Mouse (Mus musculus): ENCODE data around the gene Tmcc2. TPM values are rescaled to one million over a fixed set of nuclear protein-coding genes. Genes with fewer than 3 reads are reported as not detected.
A peak's percentile ranks its signal among the peaks of the same experiment; 100 is the strongest.

The Tmcc2 gene
- polyA plus RNA-seq, 2 experiments: 9.1 to 18.0 TPM

DNA sequence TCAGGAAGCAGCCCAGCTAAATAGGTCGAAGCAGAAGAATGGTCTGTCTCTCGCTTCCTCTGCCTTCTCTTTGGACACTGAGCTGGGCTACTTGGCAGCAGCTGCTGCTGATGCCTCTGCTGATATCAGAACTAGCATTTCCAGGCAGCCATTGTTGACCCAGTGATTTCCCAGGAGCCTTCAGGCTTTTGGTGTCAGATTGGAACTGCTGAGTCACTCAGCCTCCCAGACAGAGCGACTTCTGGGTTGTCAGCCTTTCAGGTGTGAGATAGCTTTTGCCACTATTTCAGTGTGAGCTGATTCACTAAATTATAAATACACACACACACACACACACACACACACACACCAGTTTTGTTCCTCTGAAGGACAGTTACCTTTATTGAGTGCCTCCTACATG, 19.6 kb upstream of the Tmcc2 start:
- Histone ChIP-seq H3K36me3 (ENCODE audit: control insufficient read depth, insufficient read depth, low read length) (no peaks in the 10 kb centered on the region), H3K4me3 (replicated peaks; ENCODE audit: low read length) (no peak overlapping the region), H3K4me2 (replicated peaks; ENCODE audit: low read depth, low read length, severe bottlenecking) (no peak overlapping the region), H3K9ac (ENCODE audit: low read depth, low read length, severe bottlenecking) (no peak overlapping the region), H3K27ac (replicated peaks; ENCODE audit: low read depth, low read length) (no peak overlapping the region), H3K9me3 (ENCODE audit: control insufficient read depth, low read length) (no peaks in the 10 kb centered on the region), H3K4me1 (ENCODE audit: control insufficient read depth, insufficient read depth, low read length) (no peaks in the 10 kb centered on the region), H3K27me3 (ENCODE audit: control insufficient read depth, insufficient read depth, low read length) (no peaks in the 10 kb centered on the region)
- WGBS: 93% methylated on average over 3 of the region's 3 CpGs
- TF ChIP-seq POLR2A (IDR thresholded peaks at IDR 0.05; ENCODE audit: borderline replicate concordance, extremely low read depth, insufficient read depth, insufficient read length): no peak
- DNase-seq (ENCODE audit: low spot score) (no peak), ATAC-seq (ENCODE audit: low FRiP score, low read depth) (no peak)

DNA sequence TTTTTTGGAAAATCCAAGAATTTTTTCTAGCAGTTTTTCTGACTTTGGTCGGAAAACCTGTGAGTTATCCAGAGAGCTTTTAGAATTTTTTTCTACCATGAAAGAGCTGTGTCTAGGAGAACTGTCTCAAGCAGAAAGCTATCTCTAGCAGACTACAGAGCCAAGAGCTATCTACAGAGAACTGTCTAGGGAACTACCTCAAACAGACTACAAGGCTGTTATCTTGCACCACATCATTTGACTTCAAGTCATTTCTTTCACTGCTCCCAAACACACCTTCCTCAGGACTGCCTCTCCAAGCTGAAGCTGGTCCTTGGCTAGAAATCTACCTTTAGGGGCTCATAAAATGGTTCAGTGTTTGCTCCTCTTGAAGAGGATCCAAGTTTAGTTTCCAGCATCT, 10.8 kb upstream of the Tmcc2 start:
- Histone ChIP-seq H3K27ac (replicated peaks; ENCODE audit: low read depth, low read length) (no peak overlapping the region), H3K9ac (ENCODE audit: low read depth, low read length, severe bottlenecking) (no peak overlapping the region), H3K9me3 (ENCODE audit: control insufficient read depth, low read length) (no peaks in the 10 kb centered on the region), H3K4me1 (ENCODE audit: control insufficient read depth, insufficient read depth, low read length) (no peaks in the 10 kb centered on the region), H3K36me3 (ENCODE audit: control insufficient read depth, insufficient read depth, low read length) (no peaks in the 10 kb centered on the region), H3K27me3 (ENCODE audit: control insufficient read depth, insufficient read depth, low read length) (no peaks in the 10 kb centered on the region), H3K4me2 (replicated peaks; ENCODE audit: low read depth, low read length, severe bottlenecking) (no peak overlapping the region), H3K4me3 (replicated peaks; ENCODE audit: low read length) (no peak overlapping the region)
- TF ChIP-seq POLR2A (IDR thresholded peaks at IDR 0.05; ENCODE audit: borderline replicate concordance, extremely low read depth, insufficient read depth, insufficient read length): no peak
- no peak for ATAC-seq (ENCODE audit: low FRiP score, low read depth)
- 97% methylated on average over 1 of the region's 1 CpGs for WGBS
- DNase-seq (ENCODE audit: low spot score): no peak

DNA sequence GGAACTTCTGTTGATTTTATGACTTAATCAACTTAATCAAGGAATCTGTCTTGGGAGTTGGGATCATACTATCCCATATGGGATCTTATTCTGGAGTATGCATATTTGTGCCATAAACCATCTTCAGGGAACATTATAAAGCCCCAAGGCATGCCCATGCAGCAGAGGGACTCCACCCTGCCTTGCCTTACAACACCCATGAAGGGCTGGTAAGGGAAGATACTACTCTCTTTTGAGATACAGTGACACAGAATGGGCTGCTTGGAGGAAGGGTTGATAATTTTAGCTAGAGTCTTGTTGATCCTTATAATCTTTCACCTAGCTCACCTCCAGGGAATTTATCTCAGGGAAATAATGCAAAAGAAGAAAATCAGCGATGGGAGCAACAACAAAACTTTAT, 9.5 kb upstream of the Tmcc2 start:
- H3K36me3 ChIP-seq (ENCODE audit: control insufficient read depth, insufficient read depth, low read length): no peaks in the 10 kb centered on the region
- no peak for TF ChIP-seq POLR2A (IDR thresholded peaks at IDR 0.05; ENCODE audit: borderline replicate concordance, extremely low read depth, insufficient read depth, insufficient read length)
- H3K27me3 ChIP-seq (ENCODE audit: control insufficient read depth, insufficient read depth, low read length): no peaks in the 10 kb centered on the region
- no peaks in the 10 kb centered on the region for H3K4me1 ChIP-seq (ENCODE audit: control insufficient read depth, insufficient read depth, low read length)
- no peaks in the 10 kb centered on the region for H3K9me3 ChIP-seq (ENCODE audit: control insufficient read depth, low read length)
- H3K4me2 ChIP-seq (replicated peaks; ENCODE audit: low read depth, low read length, severe bottlenecking): no peak overlapping the region
- H3K9ac ChIP-seq (ENCODE audit: low read depth, low read length, severe bottlenecking): no peak overlapping the region
- no peak for ATAC-seq (ENCODE audit: low FRiP score, low read depth)
- no peak overlapping the region for H3K4me3 ChIP-seq (replicated peaks; ENCODE audit: low read length)
- DNase-seq (ENCODE audit: low spot score): no peak
- H3K27ac ChIP-seq (replicated peaks; ENCODE audit: low read depth, low read length): no peak overlapping the region
- 59% methylated on average over 1 of the region's 1 CpGs for WGBS

DNA sequence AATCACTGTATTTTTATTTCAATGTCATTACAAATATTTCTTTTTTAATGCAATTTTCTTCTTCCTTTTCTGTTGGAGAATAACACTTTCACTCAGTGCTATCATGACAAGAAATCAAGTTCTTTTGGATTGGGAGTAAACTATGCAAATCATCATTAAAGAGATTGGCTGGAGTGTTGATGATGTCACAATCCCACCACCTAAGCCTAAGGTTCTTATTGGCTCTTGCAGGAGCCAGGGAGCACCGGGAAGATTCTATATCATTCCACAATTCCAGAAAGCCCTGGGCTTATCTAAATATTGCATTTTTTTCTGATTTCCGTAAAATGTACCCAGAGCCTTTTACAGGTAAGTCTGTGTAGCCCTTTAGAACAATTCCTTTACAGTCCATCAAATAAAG, 5.6 kb upstream of the Tmcc2 start:
- no peak overlapping the region for H3K4me3 ChIP-seq (replicated peaks; ENCODE audit: low read length)
- no peak for TF ChIP-seq POLR2A (IDR thresholded peaks at IDR 0.05; ENCODE audit: borderline replicate concordance, extremely low read depth, insufficient read depth, insufficient read length)
- no peaks in the 10 kb centered on the region for H3K4me1 ChIP-seq (ENCODE audit: control insufficient read depth, insufficient read depth, low read length)
- no peaks in the 10 kb centered on the region for H3K36me3 ChIP-seq (ENCODE audit: control insufficient read depth, insufficient read depth, low read length)
- no peak overlapping the region for H3K4me2 ChIP-seq (replicated peaks; ENCODE audit: low read depth, low read length, severe bottlenecking)
- DNase-seq (ENCODE audit: low spot score) (no peak), ATAC-seq (ENCODE audit: low FRiP score, low read depth) (no peak)
- H3K9ac ChIP-seq (ENCODE audit: low read depth, low read length, severe bottlenecking): no peak overlapping the region
- WGBS: 61% methylated on average over 2 of the region's 2 CpGs
- no peaks in the 10 kb centered on the region for H3K9me3 ChIP-seq (ENCODE audit: control insufficient read depth, low read length)
- no peaks in the 10 kb centered on the region for H3K27me3 ChIP-seq (ENCODE audit: control insufficient read depth, insufficient read depth, low read length)
- H3K27ac ChIP-seq (replicated peaks; ENCODE audit: low read depth, low read length): no peak overlapping the region

DNA sequence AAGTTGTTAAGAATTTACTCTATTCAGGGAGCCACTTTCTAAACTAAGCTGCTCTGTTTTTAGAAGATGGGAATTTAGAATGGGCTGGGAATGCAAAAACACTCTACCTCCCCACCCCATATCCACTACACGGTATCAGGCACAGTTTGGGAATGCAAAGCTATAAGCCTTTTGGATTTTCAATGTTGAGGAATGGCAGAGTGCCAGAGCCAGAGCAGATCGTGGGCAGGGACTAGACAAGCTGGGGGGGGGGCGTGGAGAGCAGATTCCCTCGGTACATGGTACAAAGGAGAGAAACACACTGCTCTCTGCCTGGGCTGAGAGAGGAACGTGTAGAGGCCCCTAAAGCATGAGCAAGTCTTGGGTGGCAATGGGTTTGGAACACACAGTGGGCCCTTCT, 1.8 kb upstream of the Tmcc2 start:
- H3K4me2 ChIP-seq (replicated peaks; ENCODE audit: low read depth, low read length, severe bottlenecking): no peak overlapping the region
- H3K9ac ChIP-seq (ENCODE audit: low read depth, low read length, severe bottlenecking): no peak overlapping the region
- H3K4me3 ChIP-seq (replicated peaks; ENCODE audit: low read length): no peak overlapping the region
- WGBS: 71% methylated on average over 5 of the region's 5 CpGs
- no peaks in the 10 kb centered on the region for H3K9me3 ChIP-seq (ENCODE audit: control insufficient read depth, low read length)
- no peak overlapping the region for H3K27ac ChIP-seq (replicated peaks; ENCODE audit: low read depth, low read length)
- no peak for TF ChIP-seq POLR2A (IDR thresholded peaks at IDR 0.05; ENCODE audit: borderline replicate concordance, extremely low read depth, insufficient read depth, insufficient read length)
- ATAC-seq (ENCODE audit: low FRiP score, low read depth) (no peak), DNase-seq (ENCODE audit: low spot score) (no peak)
- H3K36me3 ChIP-seq (ENCODE audit: control insufficient read depth, insufficient read depth, low read length): no peaks in the 10 kb centered on the region
- H3K27me3 ChIP-seq (ENCODE audit: control insufficient read depth, insufficient read depth, low read length): no peaks in the 10 kb centered on the region
- H3K4me1 ChIP-seq (ENCODE audit: control insufficient read depth, insufficient read depth, low read length): peaks cover 25% of the 10 kb centered on the region

DNA sequence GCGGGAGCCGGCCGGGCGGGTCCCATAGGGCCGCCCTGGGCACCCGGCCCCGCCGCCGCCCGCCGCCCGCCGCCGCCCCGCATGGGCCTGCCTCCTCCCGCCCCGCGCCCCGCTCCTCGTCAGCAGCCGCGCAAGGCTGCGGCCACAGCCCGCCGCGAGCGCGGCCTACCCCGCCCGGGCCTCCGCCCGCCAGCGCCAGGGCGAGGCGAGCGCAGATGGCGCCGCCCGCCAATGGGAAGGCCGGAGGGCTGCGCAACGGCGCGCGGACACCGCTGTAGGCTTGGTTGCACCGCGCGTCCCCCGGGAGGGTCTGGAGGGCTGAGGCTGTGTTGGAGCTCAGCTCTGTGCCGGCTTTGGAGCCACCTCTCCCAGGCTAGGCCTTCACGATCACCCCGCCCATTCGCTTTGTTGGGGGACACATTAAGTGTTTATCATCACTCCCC, 520 bp upstream of the Tmcc2 start:
- ATAC-seq (ENCODE audit: low FRiP score, low read depth): peak; percentile 95
- Histone ChIP-seq H3K4me3 (replicated peaks; ENCODE audit: low read length) (peak overlapping the region; percentile 79), H3K4me2 (replicated peaks; ENCODE audit: low read depth, low read length, severe bottlenecking) (peak overlapping the region; percentile 92), H3K36me3 (ENCODE audit: control insufficient read depth, insufficient read depth, low read length) (no peaks in the 10 kb centered on the region), H3K27ac (replicated peaks; ENCODE audit: low read depth, low read length) (peak overlapping the region; percentile 77), H3K4me1 (ENCODE audit: control insufficient read depth, insufficient read depth, low read length) (peaks cover 29% of the 10 kb centered on the region), H3K9ac (ENCODE audit: low read depth, low read length, severe bottlenecking) (peak overlapping the region; percentile 92), H3K9me3 (ENCODE audit: control insufficient read depth, low read length) (no peaks in the 10 kb centered on the region), H3K27me3 (ENCODE audit: control insufficient read depth, insufficient read depth, low read length) (no peaks in the 10 kb centered on the region)
- 0% methylated on average over 27 of the region's 54 CpGs for WGBS
- TF ChIP-seq POLR2A (IDR thresholded peaks at IDR 0.05; ENCODE audit: borderline replicate concordance, extremely low read depth, insufficient read depth, insufficient read length): peak; percentile 77; the same call in 1 of the 2 replicates
- peak; percentile 67 for DNase-seq (ENCODE audit: low spot score)

Measured in limb, embryonic 14.5 days (tissue).